ENCODE assay signal across 10 mouse cellular contexts in genomic region chr1:64792521-64793233, GRCm38 (mm10). TPM values are rescaled to one million over a fixed set of nuclear protein-coding genes. Genes with fewer than 3 reads are reported as not detected.
A peak's percentile ranks its signal among the peaks of the same experiment; 100 is the strongest.
DNase-seq lines count a peak whose midpoint lies in the region; ATAC-seq and TF ChIP-seq lines count a peak whose summit lies in the region.
"Had no signal": no experiment of that assay in that cellular context is flagged by ENCODE, and none has a peak within 500 bp of the region (broad histone marks: within the 10 kb centered on the region; RNA-seq: fewer than 3 reads in every experiment).

No protein-coding gene starts in this region.

- no peak for ATAC-seq in intestine, embryonic 14.5 days (replicated peaks; ENCODE audit: low FRiP score, low TSS enrichment, low read depth)
- no peak for ATAC-seq in intestine, embryonic 16.5 days
- ATAC-seq in embryonic facial prominence, embryonic 15.5 days (ENCODE audit: insufficient number of reproducible peaks, low FRiP score, low TSS enrichment, low read depth) = no peak
- ATAC-seq in intestine, postnatal 0 days = no peak
- ATAC-seq in neural tube, embryonic 15.5 days (ENCODE audit: low FRiP score) = 0 out of 2 replicates have a peak, but pooled peaks have one; percentile 6

- H3K36me3 ChIP-seq in intestine, embryonic 14.5 days (ENCODE audit: control insufficient read depth, insufficient read depth, low read length) = peaks cover 2% of the 10 kb centered on the region; the same call in 1 of the 2 replicates
- H3K36me3 ChIP-seq in intestine, embryonic 16.5 days (ENCODE audit: control insufficient read depth, insufficient read depth, low read length) = no peaks in the 10 kb centered on the region
- no peaks in the 10 kb centered on the region for H3K36me3 ChIP-seq in embryonic facial prominence, embryonic 15.5 days
- no peaks in the 10 kb centered on the region; the same call in 1 of the 2 replicates for H3K36me3 ChIP-seq in intestine, postnatal 0 days (ENCODE audit: control insufficient read depth, insufficient read depth)
- peaks cover 2% of the 10 kb centered on the region; the same call in 1 of the 2 replicates for H3K36me3 ChIP-seq in neural tube, embryonic 15.5 days

- no peak overlapping the region for H3K4me3 ChIP-seq in intestine, embryonic 14.5 days (ENCODE audit: low read depth, low read length)
- H3K4me3 ChIP-seq in intestine, embryonic 16.5 days (ENCODE audit: low read length) = no peak overlapping the region
- H3K4me3 ChIP-seq in embryonic facial prominence, embryonic 15.5 days (replicated peaks) = no peak overlapping the region
- no peak overlapping the region for H3K4me3 ChIP-seq in intestine, postnatal 0 days (ENCODE audit: low read depth, low read length)
- no peak overlapping the region for H3K4me3 ChIP-seq in neural tube, embryonic 15.5 days (replicated peaks)

- TF ChIP-seq CTCF in intestine, postnatal 0 days (IDR thresholded peaks at IDR 0.05; ENCODE audit: low read depth) = no peak

- peaks cover 20% of the 10 kb centered on the region for H3K4me1 ChIP-seq in intestine, embryonic 14.5 days (replicated peaks; ENCODE audit: control insufficient read depth, insufficient read depth, low read length)
- peaks cover 55% of the 10 kb centered on the region for H3K4me1 ChIP-seq in intestine, embryonic 16.5 days (ENCODE audit: control insufficient read depth, insufficient read depth, low read length)
- H3K4me1 ChIP-seq in embryonic facial prominence, embryonic 15.5 days = peaks cover 26% of the 10 kb centered on the region
- H3K4me1 ChIP-seq in intestine, postnatal 0 days (replicated peaks; ENCODE audit: control insufficient read depth, insufficient read depth, low read length) = peaks cover 18% of the 10 kb centered on the region
- H3K4me1 ChIP-seq in neural tube, embryonic 15.5 days = peaks cover 24% of the 10 kb centered on the region

- H3K27ac ChIP-seq in intestine, embryonic 14.5 days (ENCODE audit: low read depth) = 0 out of 2 replicates have a peak overlapping the region, but pooled peaks have one; percentile 25
- no peak overlapping the region; the same call in none of the 2 replicates for H3K27ac ChIP-seq in intestine, embryonic 16.5 days (ENCODE audit: low read length)
- peak overlapping the region; percentile 76 for H3K27ac ChIP-seq in embryonic facial prominence, embryonic 15.5 days (replicated peaks)
- H3K27ac ChIP-seq in intestine, postnatal 0 days (ENCODE audit: low read depth, low read length) = peak overlapping the region; percentile 70
- peak overlapping the region; percentile 74 for H3K27ac ChIP-seq in neural tube, embryonic 15.5 days (replicated peaks)

- H3K27me3 ChIP-seq in intestine, embryonic 14.5 days (replicated peaks; ENCODE audit: control insufficient read depth, insufficient read depth, low read length) = no peaks in the 10 kb centered on the region
- no peaks in the 10 kb centered on the region for H3K27me3 ChIP-seq in intestine, embryonic 16.5 days (replicated peaks; ENCODE audit: control insufficient read depth, insufficient read depth, low read length)
- no peaks in the 10 kb centered on the region for H3K27me3 ChIP-seq in embryonic facial prominence, embryonic 15.5 days
- no peaks in the 10 kb centered on the region for H3K27me3 ChIP-seq in intestine, postnatal 0 days (replicated peaks; ENCODE audit: control insufficient read depth, insufficient read depth, low read length)
- H3K27me3 ChIP-seq in neural tube, embryonic 15.5 days (replicated peaks) = no peaks in the 10 kb centered on the region

- DNase-seq in intestine, embryonic 14.5 days (ENCODE audit: low spot score) = no peak
- no peak for DNase-seq in left cerebral cortex, adult 8-10 months (ENCODE audit: low spot score in 2 of 2)
- no peak for DNase-seq in left cerebral cortex, postnatal 10 days (ENCODE audit: extremely low spot score in 1 of 2, low spot score in 2 of 2)
- DNase-seq in frontal cortex, postnatal 25 days (ENCODE audit: low spot score in 2 of 2) = no peak
- DNase-seq: midbrain, embryonic 14.5 days had no signal

- H3K9me3 ChIP-seq in intestine, embryonic 14.5 days (ENCODE audit: control insufficient read depth, low read length) = no peaks in the 10 kb centered on the region
- no peaks in the 10 kb centered on the region for H3K9me3 ChIP-seq in intestine, embryonic 16.5 days (ENCODE audit: control insufficient read depth, low read length)
- H3K9me3 ChIP-seq in embryonic facial prominence, embryonic 15.5 days (replicated peaks) = no peaks in the 10 kb centered on the region
- no peaks in the 10 kb centered on the region for H3K9me3 ChIP-seq in intestine, postnatal 0 days (ENCODE audit: control insufficient read depth)
- H3K9me3 ChIP-seq in neural tube, embryonic 15.5 days (replicated peaks) = no peaks in the 10 kb centered on the region
- H3K9me3 ChIP-seq: G1E had no signal

- no peak overlapping the region for H3K9ac ChIP-seq in intestine, embryonic 14.5 days (ENCODE audit: low read length)
- no peak overlapping the region for H3K9ac ChIP-seq in intestine, embryonic 16.5 days (ENCODE audit: low read depth, low read length)
- no peak overlapping the region for H3K9ac ChIP-seq in embryonic facial prominence, embryonic 15.5 days
- peak overlapping the region; percentile 17; the same call in 1 of the 2 replicates for H3K9ac ChIP-seq in intestine, postnatal 0 days (ENCODE audit: low read depth, low read length)
- no peak overlapping the region for H3K9ac ChIP-seq in neural tube, embryonic 15.5 days (replicated peaks)

- intact Hi-C loops in left cerebral cortex, postnatal 10 days (cut with DNase I) = no loop called here

- H3K4me2 ChIP-seq in intestine, embryonic 14.5 days (ENCODE audit: low read length) = no peak overlapping the region
- H3K4me2 ChIP-seq in intestine, embryonic 16.5 days (ENCODE audit: low read depth, low read length) = no peak overlapping the region
- no peak overlapping the region for H3K4me2 ChIP-seq in embryonic facial prominence, embryonic 15.5 days (replicated peaks)
- no peak overlapping the region for H3K4me2 ChIP-seq in intestine, postnatal 0 days (replicated peaks; ENCODE audit: low read depth)
- no peak overlapping the region for H3K4me2 ChIP-seq in neural tube, embryonic 15.5 days

- 45% methylated on average over 11 of the region's 11 CpGs for WGBS in intestine, embryonic 14.5 days
- WGBS in intestine, embryonic 16.5 days = 48% methylated on average over 11 of the region's 11 CpGs
- 57% methylated on average over 11 of the region's 11 CpGs for WGBS in embryonic facial prominence, embryonic 15.5 days
- 38% methylated on average over 11 of the region's 11 CpGs for WGBS in intestine, postnatal 0 days
- WGBS in neural tube, embryonic 15.5 days = 76% methylated on average over 11 of the region's 11 CpGs

RNA-seq across cellular contexts. Expression of gene Fzd5, which starts 55.1 kb away (rescaled TPM):
- polyA plus RNA-seq in intestine, embryonic 14.5 days (2014; fragmentation: Nextera tagmentation; extraction: Ambion mirVana) = 7.0 and 9.0 TPM in 2 replicates
- polyA plus RNA-seq in intestine, embryonic 16.5 days (2015; fragmentation: Nextera tagmentation; extraction: Ambion mirVana) = 5.7 and 6.1 TPM in 2 replicates
- polyA plus RNA-seq in embryonic facial prominence, embryonic 15.5 days (2015; fragmentation: Nextera tagmentation; extraction: Ambion mirVana) = 2.1 and 2.3 TPM in 2 replicates
- polyA plus RNA-seq in intestine, postnatal 0 days (2015; fragmentation: Nextera tagmentation; extraction: Ambion mirVana) = 4.7 and 5.6 TPM in 2 replicates
- 0.26 and 0.74 TPM in 2 replicates for polyA plus RNA-seq in neural tube, embryonic 15.5 days (2015; fragmentation: Nextera tagmentation; extraction: Ambion mirVana)
- 1 to 10 TPM; 2.2 to 2.8 (median 2.6) TPM for total RNA-seq in left cerebral cortex, adult 8-10 months (2022)
- total RNA-seq in left cerebral cortex, postnatal 10 days (2021) = 1 to 10 TPM; 1.1 to 1.2 TPM
